Mouse (Mus musculus) 3134 (cell line): ENCODE measurements around the gene Mmp9.

Experiments used
- DNase-seq: peaks from one replicate; pipeline ENCODE4 v3.0.0-alpha.2; 2011; ENCODE audit warnings: low spot score; ENCODE audit not compliant: insufficient read length; ENCODE audit errors: extremely low read depth

The Mmp9 gene

GRCm38 (mm10) chr2:164986371-164987027, 45.9 kb downstream of the Mmp9 start:
- no peak for DNase-seq

- DNase-seq = no peak
Observed at GRCm38 (mm10) chr2:164988777-164989176, 48.2 kb downstream of the Mmp9 start.

DNA sequence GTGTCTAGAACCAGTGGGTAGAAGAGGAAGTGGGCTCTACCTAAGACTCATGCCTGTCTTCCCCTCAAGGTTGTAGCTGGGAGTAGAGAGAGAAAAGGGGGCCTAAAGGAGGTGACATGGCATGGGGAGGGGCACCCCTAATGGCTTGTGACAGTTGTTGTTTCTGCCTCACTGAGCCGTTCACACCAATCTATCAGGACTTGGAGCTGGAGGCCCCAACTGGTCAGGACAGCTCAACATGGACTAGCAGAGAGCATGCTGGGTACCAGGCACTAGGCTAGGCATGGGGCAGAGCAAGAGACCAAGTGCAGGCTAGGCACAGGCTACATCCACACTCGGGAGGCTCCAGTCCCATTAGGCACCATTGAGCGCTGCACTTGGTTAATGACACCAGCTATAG, 50.5 kb downstream of the Mmp9 start:
- no peak for DNase-seq

DNA sequence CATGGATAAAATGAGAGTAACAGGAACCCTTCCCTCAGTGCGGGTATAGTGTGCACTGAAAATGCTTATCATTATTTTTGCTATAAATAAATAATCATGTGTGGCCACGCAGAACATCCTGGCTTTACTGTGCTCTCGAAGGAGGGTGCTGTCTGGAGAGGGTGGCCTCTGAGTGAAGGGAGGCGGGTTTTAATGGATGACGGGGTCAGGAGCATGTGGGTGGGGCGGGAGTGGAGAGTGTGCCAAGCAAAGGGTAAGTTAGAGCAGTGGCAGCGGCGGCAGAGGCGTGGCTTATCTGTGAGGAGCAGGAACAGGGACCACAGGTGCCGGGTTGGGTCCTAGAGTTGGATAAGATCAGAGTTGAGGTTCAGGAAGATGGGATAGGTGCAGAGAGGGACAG, 51.2 kb downstream of the Mmp9 start:
- no peak for DNase-seq

GRCm38 (mm10) chr2:164994156-164994555, 53.6 kb downstream of the Mmp9 start:
- DNase-seq = no peak

DNA sequence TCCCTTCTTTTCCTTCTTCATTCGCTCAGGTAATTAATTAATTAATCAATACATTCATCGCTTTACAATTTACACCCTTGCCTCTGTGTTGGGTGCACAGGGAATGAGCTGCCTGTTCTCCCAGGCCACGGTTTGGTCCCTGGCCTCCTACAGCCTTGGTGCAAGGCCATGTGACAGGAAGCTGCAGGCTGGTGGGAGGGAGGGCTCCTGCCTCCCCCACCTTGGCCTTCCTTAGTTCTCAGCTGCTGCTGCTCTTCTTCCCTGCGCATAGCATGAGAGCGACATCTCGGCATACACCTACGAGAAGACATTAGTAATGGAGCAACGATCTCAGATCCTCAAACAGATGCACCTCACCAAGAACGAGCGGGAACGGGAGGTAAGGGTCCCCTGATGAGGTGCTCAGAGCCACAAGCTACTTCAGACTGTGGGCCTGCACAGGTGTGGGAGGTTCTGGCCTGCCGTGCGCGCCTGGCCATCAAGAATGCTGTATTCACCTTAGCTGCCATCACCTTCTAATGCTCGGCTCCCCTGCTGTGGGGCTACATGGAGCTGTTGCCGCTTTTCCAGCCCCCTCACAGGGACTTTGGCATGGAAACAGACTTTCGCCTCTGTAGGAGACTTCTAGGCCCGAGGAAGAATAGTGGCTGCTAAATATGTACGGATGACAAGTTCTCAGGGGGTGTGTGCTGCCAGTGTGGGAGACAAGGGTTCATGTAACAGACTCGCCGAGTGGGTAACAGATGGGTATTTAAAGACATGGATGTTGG, 54.3 kb downstream of the Mmp9 start:
- no peak for DNase-seq

- no peak for DNase-seq
Observed at GRCm38 (mm10) chr2:164995976-164996375, 55.4 kb downstream of the Mmp9 start.

DNA sequence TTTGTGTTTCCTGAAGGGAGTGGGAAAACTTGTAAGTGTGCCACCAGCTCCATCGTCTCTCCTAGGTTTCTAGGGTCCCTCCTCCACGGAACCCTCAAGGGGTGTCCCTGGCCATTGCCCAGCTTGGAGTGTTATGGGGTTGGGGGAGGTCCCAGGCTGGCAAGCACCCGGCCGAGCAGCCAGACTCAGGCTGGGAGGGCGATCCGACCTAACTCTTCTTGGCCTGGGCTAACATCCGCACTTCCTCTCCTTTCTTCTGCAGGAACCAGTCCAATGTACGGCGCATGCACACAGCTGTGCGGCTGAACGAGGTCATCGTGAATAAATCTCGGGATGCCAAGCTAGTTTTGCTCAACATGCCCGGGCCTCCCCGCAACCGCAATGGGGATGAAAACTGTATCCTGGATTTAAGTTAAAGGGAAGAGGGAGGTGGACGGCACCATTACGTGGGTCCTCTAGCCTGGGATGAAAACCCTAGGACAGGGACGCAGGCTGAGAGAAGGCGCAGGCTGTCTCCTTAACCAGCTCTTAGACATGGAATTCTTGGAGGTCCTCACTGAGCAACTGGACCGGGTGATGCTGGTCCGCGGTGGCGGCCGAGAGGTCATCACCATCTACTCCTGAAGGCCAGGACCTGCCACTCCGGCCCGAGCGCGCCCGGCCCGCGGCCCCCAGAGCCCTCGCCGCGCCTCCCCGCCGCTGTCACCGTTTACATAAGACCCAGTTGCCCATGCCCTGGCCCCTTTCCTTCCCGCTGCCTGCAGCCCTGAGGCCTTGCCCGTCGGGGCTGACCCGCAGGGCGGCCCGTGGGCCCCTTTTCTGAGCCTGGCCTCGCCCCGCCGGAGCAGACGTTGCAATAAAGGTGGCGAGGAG, 56.5 kb downstream of the Mmp9 start:
- DNase-seq = peak; percentile 28

GRCm38 (mm10) chr2:164997721-164998428, 57.3 kb downstream of the Mmp9 start:
- DNase-seq = peak; percentile 28

DNA sequence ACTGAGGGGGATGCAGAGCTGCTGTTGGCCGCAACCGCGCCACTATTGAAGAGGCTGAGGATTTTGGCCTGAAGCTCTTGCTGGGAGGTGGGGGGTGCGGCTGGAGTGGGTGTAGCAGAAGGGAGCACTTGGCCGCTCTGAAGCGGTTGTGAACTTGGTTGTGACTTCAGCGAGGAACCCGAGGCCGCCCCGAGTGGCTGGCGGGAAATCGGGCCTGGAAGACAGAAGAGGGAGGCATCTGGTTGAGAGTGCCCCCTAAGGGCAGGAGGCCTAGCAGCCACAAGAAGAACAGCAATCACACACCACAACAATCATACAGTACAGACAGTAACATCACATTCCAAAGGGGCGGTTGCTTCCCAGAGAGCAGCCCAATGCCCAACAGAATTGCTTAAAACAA, 61.4 kb downstream of the Mmp9 start:
- DNase-seq = no peak

DNA sequence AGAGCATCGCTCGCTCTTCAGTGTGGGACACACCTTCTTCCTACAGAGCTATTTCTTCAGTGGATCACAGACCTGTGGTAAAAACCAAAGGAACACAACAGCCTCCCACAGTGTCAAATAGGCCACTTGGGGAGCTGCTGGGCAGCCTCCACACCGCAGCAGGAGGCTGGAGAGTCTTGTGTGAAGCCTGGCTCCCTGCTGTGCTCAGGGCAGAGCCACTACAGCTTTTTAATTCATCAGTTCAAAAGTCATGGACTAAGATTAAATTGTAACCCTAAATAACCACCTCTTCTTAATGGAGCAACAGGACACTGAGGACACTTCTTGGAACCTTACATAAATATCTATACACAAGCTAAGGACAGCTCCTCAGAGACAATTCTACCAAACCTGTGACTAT, 62.5 kb downstream of the Mmp9 start:
- no peak for DNase-seq

DNA sequence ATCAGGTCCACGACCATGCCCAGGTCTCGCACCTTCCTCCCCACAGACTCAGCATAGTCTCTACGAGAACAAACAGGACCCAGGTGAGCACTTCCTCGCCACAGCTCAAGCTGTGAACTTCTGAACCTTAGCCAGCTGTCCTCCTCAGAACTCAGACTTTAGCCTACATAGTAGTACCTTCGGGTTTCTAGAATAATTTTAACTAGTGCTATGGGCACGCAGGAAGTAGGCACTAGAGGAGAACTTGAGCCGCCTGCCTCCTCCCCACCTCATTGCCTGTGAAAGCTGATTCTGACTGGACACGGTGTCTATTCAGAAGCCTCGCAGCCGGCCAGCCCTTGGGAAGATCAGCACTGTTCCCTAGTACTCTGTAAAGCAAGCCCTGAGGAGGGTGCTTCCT, 63.7 kb downstream of the Mmp9 start:
- DNase-seq = no peak
